Mouse (Mus musculus): ENCODE data around the gene Serinc1.
"Not testable (repeated sequence)": the region's sequence is repeated elsewhere in the genome, so short reads cannot be mapped to it uniquely, and the experiment has no call there.

Serinc1 gene

DNA sequence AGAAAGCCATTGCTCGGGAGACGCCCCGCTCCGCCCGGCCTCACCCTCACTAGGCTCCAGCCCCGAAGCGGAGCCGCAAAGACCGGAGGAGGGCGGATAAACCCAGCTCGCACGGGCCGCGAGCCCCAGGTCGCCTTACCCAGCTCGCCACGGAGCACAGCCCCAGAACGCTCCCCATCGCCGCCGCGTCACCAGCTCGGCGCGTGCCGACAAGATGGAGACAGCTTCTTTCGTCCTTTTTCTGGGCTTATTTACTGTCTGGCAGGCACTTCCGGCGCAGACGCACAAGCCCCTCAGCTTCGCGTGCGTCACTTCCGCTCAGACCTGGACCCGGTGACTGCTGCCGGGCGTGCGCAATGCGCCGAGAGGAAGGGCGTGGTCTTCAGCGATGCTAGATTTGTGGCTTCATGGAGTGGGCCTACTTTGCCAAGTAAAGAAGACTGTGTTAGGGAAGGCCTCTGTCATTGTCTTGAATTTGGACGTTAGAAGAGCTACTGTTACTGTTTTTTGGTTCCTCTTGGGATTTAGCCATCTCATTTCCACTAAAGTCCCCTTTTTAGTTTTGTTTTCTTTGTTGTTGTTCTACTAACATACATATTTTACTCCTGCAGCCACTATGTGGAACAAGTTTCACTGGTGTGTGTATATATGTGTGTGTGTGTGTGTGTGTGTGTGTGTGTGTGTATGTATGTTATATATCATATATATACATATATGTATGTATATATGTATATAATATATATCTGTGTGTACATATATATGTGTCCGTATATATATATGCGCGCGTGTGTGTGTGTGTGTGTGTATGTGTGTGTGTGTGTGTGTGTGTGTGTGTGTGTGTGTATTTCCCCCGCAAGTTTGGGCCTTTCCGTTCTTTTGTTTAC is at the start of gene Serinc1:
TSS of gene Serinc1 (minus strand) at position 313 of the 884 bp plus-strand sequence.
- peak; percentile 96 for DNase-seq (ENCODE audit: low spot score)

DNA sequence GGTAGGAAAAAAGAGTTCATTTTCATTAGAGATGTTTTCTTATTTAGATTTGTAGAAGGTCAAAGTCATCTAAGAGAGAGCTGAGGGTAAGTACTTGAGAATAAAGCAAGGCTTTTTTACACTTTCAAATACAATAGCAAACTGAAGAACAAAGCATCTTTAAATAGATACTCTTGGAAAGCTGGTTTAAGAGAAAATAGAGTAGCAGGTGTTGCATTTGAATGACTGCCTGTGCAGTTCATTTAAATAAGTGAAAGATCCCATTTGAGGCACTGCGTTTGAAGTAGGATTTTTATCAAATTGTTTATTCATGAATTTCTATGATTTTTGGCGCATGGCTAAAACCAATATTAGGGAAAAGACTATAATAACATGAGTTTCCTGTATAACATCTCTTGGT is 44.4 kb upstream of the Serinc1 start:
- no peak for DNase-seq (ENCODE audit: low spot score)

DNA sequence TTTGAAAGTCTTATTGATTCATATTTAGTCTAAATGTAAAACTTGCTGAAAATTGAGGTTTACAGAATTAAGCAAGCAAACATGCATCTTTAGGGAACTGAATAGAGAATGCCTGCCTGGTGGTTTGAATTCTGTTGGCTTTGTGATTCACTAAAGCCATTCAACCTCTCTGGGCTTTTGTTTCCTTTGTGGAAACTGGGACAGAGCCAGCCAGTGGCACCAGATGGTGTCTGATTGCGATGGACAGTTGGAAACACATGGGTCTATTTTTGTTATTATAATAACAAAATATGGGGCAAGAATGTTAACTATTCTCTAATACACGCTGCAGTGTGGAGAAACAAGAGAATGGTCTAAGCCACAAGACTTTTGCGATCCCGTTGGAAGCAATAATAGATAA is 39.8 kb upstream of the Serinc1 start:
- no peak for DNase-seq (ENCODE audit: low spot score)

DNA sequence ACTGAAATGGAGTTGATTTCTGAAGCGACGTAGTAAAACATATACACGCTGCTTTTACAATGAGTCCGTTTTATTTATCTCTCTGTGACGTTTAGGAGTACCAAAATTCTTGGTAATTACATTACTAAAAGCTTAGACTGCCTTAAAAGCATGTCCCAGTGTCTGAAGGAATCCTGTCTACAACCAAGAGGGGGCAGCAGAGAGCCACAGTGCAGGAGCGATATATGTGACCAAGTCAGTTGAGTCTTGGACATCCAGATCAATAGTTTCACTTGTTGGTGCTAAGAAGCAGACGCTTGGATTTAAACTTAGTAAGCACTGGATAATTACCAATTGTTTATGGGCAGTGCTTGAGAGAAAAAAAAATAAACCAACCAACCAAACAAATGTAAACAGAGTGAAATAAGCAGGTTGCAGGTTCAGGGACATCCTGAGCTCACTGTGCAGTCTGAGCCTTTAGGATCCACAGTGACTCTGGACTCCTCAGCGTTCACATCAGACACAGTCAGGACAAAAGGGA is 38.9 kb upstream of the Serinc1 start:
- DNase-seq (ENCODE audit: low spot score) = peak; percentile 49

DNA sequence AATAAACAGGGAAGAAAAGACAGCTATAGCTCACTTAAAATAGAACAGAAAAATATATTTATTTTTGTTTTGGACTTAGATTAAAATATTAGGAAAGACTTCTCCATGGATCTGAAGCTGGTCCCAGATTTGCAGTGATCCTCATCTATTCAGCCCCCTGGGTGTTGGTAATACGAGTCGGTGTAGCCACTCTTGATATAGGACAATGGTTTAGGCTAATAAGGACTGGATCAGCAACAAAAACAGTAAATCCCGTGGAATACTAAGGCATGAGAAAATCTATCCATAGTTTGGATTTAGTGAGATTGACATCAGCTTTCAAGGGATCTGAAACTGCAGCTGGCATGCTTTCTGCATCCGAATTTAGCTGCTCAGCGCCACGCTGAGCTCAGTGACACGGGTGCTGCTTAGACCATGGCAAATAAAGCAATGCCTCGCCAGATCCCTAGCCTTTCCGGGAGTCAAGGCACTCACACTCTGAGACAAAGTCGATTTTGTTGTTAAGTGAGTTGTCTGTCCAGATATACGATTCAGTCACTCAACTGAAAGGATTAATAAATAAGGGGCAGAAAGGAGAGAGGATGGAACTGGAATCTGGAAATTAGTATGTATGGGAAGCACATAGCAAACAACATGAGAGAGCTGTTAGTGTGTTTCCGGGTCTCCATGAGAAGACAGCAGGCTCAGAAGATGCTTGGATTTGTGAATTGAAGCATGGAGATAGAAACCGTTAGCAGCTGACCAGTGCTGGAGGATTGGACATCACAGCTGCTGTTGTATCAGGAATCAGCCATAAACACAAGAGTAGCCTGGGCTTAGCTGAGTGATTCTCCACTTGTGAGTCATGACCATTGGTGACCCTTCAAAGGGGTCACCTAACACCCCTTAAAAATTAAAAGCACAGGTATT is 36.9 kb upstream of the Serinc1 start:
- DNase-seq (ENCODE audit: low spot score) = no peak

DNA sequence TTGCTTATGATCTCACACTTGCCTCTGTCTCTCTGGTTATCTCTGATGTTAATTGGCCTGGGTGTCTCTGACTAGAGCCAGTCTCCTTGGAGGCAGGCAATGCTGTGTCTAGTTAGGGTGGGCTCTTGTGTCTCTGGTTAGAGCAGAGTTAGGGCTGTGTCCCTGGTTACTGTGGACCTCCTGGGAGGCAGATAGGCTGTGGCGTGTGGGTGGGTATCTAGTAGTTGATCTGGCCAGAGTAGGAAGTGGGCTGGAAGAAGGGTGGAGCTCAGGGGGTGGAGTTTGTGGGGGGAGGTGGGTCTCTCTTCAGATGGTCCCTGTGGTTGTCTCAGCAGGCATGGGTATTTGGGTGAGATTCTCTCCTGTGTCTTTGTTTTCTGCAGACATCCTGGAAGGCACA is 33.9 kb upstream of the Serinc1 start:
- DNase-seq (ENCODE audit: low spot score) = no peak

DNA sequence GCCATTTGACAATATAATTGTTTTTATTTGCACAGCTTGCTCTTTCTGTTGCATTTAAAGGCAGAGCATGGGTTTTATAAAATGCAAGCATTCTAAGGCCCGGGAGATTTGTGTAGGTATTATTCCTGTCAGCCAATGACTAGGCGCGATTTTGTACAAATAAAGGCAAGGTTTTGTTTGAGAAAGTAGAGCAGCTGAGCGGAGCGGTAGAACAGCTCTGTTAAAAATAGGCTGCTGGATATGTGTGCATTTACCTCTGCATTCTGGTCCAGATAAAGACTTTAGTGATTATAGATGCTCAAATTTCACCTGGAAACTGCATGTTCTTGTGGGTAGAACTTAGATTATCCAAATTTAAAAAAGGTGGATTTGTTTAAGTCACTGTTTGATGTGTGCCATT is 25.3 kb upstream of the Serinc1 start:
- DNase-seq (ENCODE audit: low spot score) = no peak

DNA sequence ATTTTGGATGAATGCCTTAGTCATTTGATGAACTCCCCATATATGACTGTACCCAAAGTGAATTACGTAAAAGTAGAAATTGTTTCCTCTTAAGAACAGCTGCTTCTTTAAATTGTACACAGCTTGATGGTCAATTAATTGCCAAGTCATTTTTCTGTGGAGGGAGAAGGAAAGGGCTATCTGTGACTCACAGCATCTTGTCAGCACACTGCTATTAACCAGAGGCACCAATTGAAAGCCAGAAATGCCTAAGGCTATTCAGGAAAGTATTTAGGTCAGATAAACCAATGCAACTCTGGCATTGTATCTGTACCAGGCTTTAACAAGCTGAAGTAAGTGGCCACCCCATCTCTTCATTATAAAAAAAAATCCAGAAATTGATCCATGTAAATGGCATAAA is 21.4 kb upstream of the Serinc1 start:
- no peak for DNase-seq (ENCODE audit: low spot score)

DNA sequence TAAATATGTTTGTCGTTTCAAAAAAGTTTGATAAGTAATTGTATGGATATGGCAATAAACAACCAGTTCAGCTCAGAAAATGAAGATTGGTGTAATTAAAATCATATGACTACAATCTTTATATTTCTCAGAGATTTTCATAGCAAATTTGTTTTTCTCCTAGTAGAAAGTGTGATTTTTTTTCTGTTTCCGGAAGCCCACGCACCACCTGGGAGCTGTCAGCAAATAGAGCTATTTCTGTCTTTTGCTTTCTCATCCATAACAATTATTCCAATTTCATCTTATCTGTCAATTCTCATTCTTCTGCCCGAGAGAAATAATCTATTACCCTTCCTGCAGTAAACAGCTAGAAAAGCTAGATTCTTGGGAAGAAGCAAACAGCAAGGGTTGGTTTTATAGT is 17.3 kb upstream of the Serinc1 start:
- DNase-seq (ENCODE audit: low spot score) = peak; percentile 57

DNA sequence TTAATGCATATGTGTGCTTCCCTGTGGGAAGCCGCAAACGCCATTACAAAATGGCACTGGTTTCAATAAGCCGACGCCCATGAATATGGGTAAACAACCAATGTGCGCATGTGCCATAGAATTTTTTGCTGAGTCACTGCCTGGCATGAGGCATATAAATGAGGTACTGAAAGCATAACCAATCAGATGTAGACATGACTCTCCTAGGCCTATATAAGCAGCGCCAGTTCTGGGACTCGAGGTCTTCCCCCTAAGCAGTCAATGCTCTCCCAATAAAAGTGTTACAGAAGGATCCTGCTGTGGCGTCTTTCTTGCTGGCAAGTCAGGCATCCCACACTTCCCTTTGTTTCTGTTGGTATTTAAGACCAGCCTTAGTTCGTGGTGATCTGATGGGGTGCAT is 11.6 kb upstream of the Serinc1 start:
- not testable (repeated sequence) for DNase-seq (ENCODE audit: low spot score)

DNA sequence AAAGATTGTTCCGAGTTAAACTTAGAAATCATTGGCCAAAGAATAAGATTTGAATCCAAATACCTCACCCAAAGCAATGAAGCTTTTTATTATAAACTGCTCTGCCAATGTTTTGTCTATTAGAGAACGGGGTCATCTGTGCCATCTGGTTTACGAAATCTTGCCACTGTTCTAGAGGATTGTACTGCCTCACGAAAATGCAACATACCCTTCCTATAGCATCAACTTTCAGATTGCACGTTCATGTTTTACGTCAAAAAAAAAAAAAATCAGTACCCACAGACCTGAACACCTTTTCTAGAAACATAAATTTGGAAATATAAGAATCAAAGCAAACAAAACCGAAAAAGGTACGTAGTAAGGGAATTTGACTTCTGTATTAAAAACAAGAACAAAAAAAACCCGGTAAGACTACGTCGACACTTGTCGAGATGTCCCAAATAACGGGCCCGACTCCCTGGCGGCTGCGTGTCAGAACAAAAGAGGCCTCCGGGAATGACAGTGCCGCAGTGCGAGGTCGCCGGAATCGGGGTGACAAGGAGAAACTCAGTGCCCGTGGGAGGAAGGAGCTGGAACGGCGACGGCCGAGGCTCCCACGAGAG is 613 bp downstream of the Serinc1 start:
- DNase-seq (ENCODE audit: low spot score) = no peak

DNA sequence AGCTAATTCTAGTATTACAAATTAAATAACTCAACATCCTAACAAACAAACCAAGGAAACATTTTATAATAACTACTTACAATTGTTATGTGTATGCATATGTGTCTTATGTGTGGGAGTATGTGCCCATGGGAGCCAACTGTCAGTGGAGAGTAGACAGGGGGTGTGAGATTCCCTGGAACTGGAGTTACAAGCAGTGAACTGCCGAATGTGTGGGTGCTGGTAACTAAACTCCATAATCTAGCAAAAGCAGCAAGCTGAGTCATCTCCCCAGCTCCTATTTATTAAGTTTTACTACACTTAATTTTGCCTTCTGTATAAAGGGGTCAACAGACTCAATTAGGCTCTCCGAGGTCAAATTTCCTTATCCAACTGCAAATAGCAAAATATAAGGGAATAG is 1.3 kb downstream of the Serinc1 start:
- DNase-seq (ENCODE audit: low spot score) = peak; percentile 28

DNA sequence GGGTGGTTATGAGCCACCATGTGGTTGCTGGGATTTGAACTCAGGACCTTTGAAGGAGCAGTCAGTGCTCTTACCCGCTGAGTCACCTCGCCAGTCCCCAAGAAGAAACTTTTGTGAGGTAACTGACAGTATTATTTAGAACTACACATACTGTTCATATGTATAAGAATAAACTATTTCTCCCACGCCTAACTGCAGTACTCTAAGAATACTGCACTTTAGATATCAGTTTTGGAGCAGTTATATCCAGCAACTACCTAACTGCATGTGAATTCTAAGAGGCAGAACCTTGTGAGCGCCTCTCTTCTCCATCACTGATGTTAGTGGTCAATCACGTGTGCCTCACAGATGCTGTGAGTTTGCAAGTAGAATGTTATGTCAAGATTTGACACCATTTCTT is 5.9 kb downstream of the Serinc1 start:
- no peak for DNase-seq (ENCODE audit: low spot score)

DNA sequence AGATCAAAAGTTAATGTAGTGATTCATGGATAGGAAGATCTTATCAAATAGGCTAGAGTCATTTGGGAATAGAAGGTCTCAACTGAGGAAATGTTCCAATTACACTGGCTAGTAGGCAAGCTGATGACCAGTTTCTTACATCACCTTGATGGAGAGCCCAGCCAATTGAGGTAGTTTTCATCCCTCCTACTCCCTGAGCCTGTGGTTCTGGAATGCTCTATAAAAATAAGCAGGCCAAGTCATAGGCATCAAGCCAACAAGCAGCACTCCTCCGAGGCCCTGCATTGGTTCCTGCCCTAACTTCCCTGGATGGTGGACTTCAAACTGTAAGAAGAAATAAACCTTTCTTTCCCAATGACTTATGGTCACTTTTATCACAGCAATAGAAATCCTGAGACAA is 17.1 kb downstream of the Serinc1 start:
- DNase-seq (ENCODE audit: low spot score) = no peak

DNA sequence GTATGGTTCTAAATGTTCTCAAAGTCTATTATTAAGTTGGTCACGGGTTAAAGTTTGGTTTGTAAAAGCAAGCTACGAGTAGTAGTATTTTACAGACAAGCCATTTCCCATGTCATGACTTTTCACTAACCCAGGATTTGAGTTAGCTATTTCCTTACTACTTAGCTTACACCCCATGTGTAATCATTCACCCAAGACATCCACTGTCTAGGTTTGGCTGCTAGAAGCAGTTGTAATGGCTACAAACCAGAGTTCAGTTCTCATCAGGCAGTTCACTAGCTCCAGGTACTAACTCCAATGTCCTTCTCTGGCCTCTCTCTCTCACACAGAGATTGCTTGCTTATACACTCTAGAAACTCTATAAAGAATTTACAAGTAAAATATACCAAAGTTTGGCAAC is 17.7 kb downstream of the Serinc1 start:
- DNase-seq (ENCODE audit: low spot score) = no peak

DNA sequence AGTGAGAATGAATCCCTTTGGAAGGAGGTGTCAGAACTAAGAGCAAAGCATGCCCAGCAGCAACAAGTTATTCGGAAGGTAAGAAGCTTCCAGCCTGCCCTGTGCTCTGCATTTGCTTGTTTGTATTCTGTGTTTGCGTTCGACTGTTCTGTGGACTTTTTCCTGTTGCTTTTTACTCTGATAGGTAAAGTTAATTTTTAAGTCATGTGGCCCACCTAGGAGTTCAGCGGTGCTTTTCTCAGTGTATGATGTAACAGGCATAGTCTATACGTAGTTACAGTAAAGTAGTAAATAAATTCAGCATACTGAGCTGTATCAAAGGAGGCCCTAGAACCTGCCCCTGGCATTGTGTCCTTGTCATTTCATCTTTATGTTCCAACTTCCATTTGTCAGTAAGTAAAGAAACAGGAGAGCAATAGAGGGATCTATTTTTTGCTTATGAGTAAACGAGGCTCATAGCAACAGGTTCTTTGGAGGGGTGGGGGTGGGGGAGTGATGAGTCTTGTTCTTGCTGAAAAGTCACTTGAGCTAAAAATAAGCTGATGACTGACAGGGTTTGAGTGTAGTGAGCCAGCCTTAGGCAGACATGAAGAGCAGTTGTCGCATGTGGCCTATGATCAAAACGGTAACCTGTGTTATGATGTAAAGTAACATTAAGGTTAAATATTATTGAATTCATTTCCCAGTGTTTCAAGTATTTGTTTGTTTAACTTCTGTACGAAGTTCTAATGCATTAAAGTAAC is 32.7 kb downstream of the Serinc1 start:
- DNase-seq (ENCODE audit: low spot score) = no peak

DNA sequence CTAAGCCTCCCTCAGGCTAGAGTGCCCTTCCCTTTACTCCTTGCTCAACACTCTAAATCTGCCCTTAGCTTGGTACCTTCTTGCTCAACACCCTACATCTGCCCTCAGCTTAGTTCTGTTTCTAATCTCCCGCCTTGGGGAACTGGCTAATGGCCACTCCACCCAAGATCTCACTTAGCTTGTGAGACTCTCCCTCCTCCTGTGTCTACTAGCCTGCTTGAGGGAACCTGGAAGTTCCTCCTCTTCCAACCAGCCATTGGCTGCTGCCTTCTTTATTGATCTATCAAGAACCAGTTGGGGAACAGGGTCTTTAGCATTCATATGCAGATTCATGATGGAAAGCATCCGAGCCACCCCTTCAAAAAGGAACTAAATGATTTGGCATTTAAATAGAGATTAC is 40.3 kb downstream of the Serinc1 start:
- DNase-seq (ENCODE audit: low spot score) = no peak

DNA sequence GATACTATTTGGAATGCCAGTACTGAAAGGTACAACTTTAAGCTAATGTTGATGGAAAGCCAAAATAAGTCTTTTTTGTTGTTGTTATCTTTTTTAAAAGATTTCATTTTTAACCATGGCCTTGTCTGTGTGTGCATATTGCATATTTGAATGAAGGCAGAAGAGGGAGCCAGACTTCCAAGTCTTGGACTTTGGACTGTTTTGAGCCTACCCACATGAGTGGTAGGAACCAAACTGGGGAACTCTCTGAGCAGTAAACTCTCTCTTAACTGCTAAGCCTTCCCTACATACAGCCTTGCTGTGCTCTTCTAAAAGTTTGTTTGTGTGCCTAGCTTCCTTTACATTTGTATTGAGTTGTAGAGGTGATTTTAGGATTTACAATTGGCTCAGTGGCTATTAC is 43.7 kb downstream of the Serinc1 start:
- no peak for DNase-seq (ENCODE audit: low spot score)

DNA sequence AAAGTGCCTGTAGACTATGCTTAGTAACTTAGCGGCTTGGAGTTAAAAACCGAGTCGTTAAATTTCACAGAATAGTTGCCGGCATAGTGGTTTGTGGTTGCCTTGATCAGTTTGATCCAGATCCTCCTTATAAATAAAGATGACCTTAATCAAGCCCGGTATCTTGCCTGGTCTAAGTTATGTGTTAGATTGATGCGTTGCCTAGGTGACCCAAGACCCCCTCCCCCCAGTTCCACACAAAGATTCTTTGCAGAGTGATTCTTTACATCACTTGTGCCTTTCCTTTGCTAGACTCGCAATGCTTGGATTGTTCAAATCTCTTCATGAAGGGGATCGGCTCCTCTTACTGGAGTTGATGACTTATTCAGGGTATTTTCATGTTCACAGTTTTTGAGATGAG is 45.1 kb downstream of the Serinc1 start:
- DNase-seq (ENCODE audit: low spot score) = no peak

DNA sequence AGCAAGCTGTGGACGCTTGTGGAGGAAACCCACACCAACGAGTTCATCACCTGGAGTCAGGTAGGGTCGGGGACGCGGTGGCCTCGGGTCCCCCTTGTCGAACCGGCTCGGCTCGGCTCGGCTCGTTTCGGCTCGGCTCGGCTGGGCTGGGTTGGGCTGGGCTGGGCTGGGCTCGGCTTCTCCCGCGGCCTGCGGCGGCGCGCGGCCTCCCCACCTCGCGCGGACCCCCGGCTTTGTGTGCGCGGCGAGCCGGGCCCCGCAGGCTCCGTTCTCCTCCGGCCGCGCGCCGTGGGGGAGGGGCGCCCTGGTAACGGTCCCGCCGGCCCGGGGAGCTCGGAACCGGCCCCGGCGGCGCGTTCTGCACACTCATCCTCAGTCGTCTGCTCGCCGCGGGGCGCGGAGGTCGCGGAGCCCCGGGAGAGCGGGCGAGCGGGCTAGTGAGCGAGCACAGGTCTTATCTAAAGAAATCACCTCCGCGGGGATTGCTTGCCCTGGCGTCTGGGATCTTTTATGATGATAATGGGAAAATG is 45.7 kb downstream of the Serinc1 start:
- DNase-seq (ENCODE audit: low spot score) = no peak

DNA sequence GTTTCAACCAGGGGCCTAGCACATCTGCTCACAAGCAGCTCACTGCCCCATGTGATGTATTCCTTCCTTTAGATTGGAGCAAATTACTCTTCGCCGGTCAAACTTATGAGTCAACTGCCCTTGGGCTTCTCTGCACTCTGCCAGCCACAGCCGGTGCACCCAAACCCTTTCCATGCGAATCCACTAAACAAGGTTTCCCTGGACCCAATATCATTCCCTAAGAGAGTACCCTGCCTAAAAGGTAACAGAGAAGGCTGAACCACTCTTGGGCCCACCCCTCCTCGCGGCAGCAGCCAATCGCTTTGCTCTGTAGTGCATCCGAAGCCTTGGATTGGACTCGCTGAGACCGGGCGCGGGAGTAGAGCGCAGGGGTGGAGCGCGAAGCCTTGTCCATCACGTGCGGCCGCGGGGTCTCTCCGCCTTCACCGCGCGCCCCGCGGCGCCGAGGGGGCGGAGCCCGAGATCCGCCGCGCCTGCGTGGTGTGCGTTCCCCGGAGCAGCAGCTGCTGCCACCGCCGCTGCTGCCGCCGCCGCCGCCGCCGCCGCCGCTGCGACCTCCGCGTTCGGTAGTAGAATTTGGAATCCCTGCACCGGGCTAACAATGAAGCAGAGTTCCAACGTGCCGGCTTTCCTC is 46.3 kb downstream of the Serinc1 start, which contains the start of gene Hsf2:
TSS of gene Hsf2 (plus strand) at position 478 of the 634 bp plus-strand sequence.
- peak; percentile 97 for DNase-seq (ENCODE audit: low spot score)
